Mouse (Mus musculus) lung, adult 2 months (tissue): ENCODE data around the gene Usp3. TPM values are rescaled to one million over a fixed set of nuclear protein-coding genes. Genes with fewer than 3 reads are reported as not detected.

ENCODE experiments used
- DNase-seq: peaks from one replicate; pipeline ENCODE4 v3.0.0; 2022
- H3K4me1 ChIP-seq: fragments of 200-500 bp; 2 replicates; pipeline ENCODE4 v1.6.1; 2011; ENCODE audit warnings: low read length; ENCODE audit not compliant: control insufficient read depth, insufficient read depth
- H3K4me3 ChIP-seq: fragments of 200-500 bp; replicated peaks from 2 replicates; pipeline ENCODE3; 2011; ENCODE audit warnings: low read depth, mild to moderate bottlenecking, control low read depth, low read length; ENCODE audit errors: extremely low read depth
- CTCF ChIP-seq: fragments of 200-500 bp; IDR thresholded peaks from 2 replicates; pipeline ENCODE4 v1.5.1; 2011; ENCODE audit warnings: mild to moderate bottlenecking, low read length, control low read depth; ENCODE audit not compliant: insufficient read depth
- POLR2A ChIP-seq: fragments of 200-500 bp; IDR thresholded peaks from 2 replicates; pipeline ENCODE4 v1.6.1; 2011; ENCODE audit warnings: low read depth, mild to moderate bottlenecking, control low read depth, low read length, borderline replicate concordance; ENCODE audit errors: extremely low read depth
- WGBS: fragments of 180-500 bp; shearing (Covaris S2); methylation state at CpG from one replicate; pipeline ENCODE4 v1.1.7; 2018; 5-methylcytosine and 5-hydroxymethylcytosine counted together
- polyA plus RNA-seq: library from polyadenylated mRNA; depleted of rRNA; stranded (reverse); fragments of >200 nt; gene quantifications from 2 replicates; pipeline ENCODE4 v1.2.3, GENCODE M21; 2012

Gene Usp3
- polyA plus RNA-seq, 1 experiment, result 15.6 TPM

DNA sequence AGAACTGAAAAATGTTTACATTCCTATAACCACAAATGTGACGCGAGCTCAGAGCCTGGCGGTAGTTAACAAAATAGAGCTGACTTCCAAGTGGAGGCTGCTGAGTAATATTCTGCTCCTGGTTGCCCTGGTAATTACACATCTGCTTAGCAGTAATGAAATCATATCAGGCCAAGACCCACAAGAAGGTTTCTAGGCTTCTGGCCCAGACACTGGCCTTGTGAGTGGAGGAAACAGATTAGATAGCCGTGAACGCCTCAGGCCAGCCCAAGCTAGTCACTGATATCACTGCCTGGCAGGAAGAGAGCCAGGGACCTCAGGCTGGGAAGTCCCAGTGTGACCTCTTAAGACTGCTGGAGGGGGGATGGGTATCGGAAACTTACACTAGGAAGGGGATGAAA is 27.6 kb upstream of the Usp3 start:
- no peak overlapping the region for H3K4me3 ChIP-seq

DNA sequence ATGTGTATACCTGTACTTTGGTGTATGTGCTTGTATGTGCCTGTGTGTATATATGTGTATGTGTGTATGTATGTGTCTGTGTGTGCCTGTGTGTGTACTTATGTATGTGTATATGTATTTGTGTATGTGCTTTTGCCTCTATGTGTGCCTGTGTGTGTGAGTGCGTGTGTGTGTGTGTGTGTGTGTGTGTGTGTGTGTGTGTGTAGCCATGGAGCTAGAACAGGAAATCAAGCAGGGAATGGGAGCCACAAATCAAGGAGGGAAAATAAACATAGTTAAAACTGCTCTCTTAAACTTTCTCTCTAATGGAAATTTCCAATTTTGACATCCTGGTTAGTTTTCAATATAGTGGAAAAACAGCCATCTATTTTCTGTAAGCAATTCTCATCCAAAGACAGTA is 27.1 kb upstream of the Usp3 start:
- no peak for DNase-seq
- 43% methylated on average over 1 of the region's 1 CpGs for WGBS
- Histone ChIP-seq H3K4me1 (peaks cover 8% of the 10 kb centered on the region; the same call in 1 of the 2 replicates), H3K4me3 (no peak overlapping the region)
- TF ChIP-seq CTCF (no peak), POLR2A (no peak)

More for the DNA sequence above, 27.6 kb upstream of the Usp3 start:
- DNase-seq, result peak; percentile 52
- peaks cover 8% of the 10 kb centered on the region; the same call in 1 of the 2 replicates for H3K4me1 ChIP-seq
- 8% methylated on average over 6 of the region's 6 CpGs for WGBS
- TF ChIP-seq CTCF (no peak), POLR2A (no peak)

DNA sequence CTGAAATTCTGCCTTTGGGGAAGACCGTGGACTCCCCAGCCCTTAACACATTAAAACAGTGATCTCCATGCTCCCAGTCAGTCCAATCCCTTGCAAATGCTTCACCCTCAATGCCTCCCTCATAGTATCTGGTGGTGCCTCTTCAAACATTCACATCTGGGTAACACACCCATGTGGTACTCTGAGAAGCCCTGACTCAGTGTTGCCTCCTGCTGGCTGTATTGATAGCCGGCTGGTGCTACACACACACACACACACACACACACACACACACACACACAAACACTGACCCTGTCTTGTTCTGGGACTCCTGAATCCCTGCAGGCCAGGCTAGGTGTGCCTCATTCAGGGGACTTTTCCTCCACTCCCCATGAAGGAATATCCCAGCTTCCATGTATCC is 24.9 kb upstream of the Usp3 start:
- Histone ChIP-seq H3K4me1 (peaks cover 10% of the 10 kb centered on the region), H3K4me3 (no peak overlapping the region)
- 96% methylated on average over 2 of the region's 2 CpGs for WGBS
- DNase-seq, result no peak
- TF ChIP-seq CTCF (no peak), POLR2A (no peak)

DNA sequence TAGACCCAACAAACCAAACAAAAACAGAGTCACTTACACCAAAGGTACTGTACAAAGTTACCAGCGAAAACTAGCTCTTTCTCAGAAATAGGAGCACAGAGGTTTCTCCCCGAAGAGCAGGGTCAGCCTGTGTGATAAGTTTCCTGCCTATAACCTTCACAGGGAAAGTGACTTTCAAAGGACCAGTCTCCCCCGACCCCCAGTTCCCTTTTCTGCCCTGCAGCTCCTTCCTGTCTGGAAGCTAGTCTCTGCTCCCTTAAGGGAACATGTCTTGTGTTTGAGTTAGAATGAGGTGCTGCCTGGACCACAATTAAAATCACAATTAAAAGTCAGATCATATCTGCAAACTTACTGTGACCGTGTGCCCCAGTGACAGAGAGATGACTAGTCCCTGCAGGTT is 23.9 kb upstream of the Usp3 start:
- peaks cover 10% of the 10 kb centered on the region for H3K4me1 ChIP-seq
- 58% methylated on average over 4 of the region's 4 CpGs for WGBS
- TF ChIP-seq POLR2A, result no peak
- no peak for TF ChIP-seq CTCF
- no peak for DNase-seq
- H3K4me3 ChIP-seq, result no peak overlapping the region

DNA sequence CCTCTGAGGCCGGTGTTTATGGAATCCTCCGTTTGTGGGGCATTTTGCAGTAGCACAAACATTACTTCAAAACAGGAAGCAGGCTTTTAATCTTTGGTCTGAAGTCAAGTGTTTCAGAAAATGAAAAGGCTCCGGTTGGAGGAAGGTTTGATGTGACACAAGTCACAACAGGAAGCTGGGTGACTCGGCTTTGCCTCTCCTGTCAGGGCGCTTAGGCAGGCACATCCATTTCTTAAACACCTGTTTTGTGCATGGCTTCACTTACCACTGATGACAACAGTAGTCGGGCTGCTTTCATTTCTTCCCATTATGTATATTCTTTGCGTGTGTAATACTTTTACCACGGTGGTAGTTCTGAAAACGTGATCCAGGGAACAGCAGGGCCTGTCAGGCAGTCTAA is 22.2 kb upstream of the Usp3 start:
- WGBS, result 24% methylated on average over 9 of the region's 9 CpGs
- no peak for DNase-seq
- TF ChIP-seq POLR2A, result no peak
- TF ChIP-seq CTCF, result no peak

DNA sequence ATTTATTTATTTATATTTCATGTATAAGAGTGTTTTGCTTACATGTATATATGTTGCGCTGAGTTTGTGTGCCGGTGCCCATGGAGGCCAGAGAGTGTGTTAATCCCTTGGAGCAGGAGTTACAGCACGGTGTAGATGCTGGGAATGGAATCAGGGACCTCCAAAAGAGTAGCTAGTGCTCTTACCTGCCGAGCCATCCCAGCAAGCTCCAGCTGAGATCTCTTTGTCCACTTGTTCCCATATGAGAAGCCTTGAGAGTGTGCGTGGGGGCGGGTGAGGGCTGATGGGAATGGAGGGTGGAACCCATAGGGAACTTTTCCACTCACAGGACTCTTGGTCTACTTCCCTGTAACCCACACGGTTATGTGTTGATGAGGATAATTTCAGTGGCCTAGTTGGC is 21.6 kb upstream of the Usp3 start:
- no peak for DNase-seq
- 76% methylated on average over 7 of the region's 7 CpGs for WGBS
- TF ChIP-seq CTCF (no peak), POLR2A (no peak)

More for the DNA sequence above, 22.2 kb upstream of the Usp3 start:
- Histone ChIP-seq H3K4me3 (no peak overlapping the region), H3K4me1 (peaks cover 2% of the 10 kb centered on the region; the same call in 1 of the 2 replicates)

DNA sequence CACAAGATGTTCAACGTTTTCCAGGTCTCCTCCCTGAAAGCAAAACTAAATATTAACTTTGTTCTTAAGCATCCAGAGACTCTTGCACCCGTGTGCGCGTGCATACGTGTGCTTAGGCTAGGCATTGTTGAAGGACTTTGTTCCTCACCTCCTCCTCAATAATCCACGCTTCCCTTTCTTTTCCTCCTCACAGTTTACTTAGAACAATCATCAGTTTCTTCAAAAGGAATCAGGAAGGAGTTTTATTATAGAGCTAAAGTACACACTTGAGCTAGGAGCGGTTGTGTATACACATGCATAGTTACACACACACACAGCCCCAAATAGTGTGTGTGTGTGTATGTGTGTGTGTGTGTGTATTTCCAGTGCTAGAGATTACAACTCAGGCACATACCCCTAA is 20.7 kb upstream of the Usp3 start:
- WGBS, result 39% methylated on average over 7 of the region's 7 CpGs
- H3K4me3 ChIP-seq, result no peak overlapping the region
- H3K4me1 ChIP-seq, result peaks cover 2% of the 10 kb centered on the region; the same call in 1 of the 2 replicates
- DNase-seq, result no peak
- no peak for TF ChIP-seq CTCF
- TF ChIP-seq POLR2A, result no peak

More for the DNA sequence above, 21.6 kb upstream of the Usp3 start:
- Histone ChIP-seq H3K4me3 (no peak overlapping the region), H3K4me1 (peaks cover 2% of the 10 kb centered on the region; the same call in 1 of the 2 replicates)

DNA sequence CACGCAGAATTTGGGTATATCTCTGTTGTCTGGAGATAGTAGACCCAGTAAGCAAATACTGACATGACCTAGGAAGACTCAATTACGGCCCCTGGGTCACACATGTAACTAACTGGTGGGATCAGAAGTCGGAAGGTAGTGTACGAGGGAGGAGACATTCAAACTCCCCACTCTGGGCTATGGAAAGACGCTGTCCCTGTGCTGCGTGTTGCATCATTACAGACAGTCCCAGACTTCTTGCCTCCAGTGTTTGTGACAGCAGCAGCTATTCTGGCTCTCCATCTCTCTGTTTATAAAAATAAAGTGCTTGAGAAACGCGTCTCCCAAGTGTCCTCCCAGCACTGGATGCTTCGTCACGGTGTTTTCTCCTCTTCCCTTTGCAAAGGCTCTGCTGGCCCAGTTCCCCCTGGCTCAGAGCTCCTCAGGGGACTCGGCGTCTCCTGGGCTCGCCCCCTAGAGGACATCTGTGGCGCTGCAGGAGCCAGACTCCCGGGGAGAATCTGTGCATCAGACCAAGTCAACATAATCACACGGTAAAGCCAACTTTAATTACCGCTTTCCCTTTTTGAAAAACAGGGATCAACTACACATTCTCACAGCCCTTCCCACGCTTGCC is 18.6 kb upstream of the Usp3 start:
- DNase-seq, result peak; percentile 89
- no peak overlapping the region for H3K4me3 ChIP-seq
- 18% methylated on average over 18 of the region's 18 CpGs for WGBS
- peaks cover 2% of the 10 kb centered on the region; the same call in 1 of the 2 replicates for H3K4me1 ChIP-seq
- TF ChIP-seq CTCF, result peak; percentile 84
- TF ChIP-seq POLR2A, result no peak

DNA sequence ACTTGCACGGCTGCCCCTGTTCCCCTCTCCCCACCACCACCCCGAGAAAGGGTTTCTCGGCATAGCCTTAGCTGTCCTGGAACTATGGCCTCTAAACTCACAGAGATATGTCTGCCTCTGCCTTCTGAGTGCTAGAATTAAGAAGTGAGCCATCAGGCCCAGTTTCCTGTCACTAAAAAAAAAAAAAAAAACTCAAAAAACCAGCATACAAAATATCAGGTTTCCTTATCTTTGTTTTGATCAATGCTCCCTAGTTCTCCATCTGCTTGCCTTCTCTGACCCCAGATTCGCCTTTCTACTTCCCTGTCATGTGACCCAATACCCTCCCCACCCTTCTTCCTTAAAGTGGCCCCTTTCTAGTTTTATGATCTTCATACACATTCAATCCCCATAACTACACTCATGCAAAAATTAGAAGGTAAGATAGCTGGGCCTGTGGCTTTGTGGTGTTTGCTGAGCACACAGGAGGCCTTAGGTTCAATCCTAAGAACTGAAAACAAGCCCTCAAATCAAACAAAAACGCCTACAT is 15.9 kb upstream of the Usp3 start:
- no peak for DNase-seq
- no peak for TF ChIP-seq POLR2A
- TF ChIP-seq CTCF, result no peak
- H3K4me1 ChIP-seq, result peaks cover 2% of the 10 kb centered on the region; the same call in 1 of the 2 replicates
- no peak overlapping the region for H3K4me3 ChIP-seq
- WGBS, result 73% methylated on average over 5 of the region's 5 CpGs

DNA sequence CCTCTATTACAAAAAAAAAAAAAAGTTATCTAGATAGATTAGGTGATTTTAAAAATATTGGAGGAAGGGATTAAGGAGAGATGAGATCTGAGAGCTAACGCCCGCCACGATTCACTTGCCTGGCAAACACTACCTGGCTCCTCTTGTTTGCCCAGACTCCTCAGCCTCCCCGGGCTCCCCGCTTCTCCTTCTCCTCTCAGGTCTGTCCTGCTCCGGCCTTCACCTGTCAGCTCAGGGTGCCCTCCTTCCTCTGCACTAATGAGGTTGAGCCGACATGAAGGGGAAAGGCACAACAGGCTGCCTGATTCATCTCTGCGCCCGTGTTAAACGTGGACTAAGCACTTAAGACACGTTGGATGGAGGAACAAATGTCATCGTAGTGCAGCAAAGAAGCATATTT is 13.9 kb upstream of the Usp3 start:
- TF ChIP-seq CTCF, result no peak
- TF ChIP-seq POLR2A, result no peak
- DNase-seq, result peak; percentile 37
- Histone ChIP-seq H3K4me3 (no peak overlapping the region), H3K4me1 (peaks cover 2% of the 10 kb centered on the region; the same call in 1 of the 2 replicates)
- WGBS, result 41% methylated on average over 12 of the region's 12 CpGs
